Mouse (Mus musculus) hematopoietic stem cell, adult 5-6 weeks (primary cell): ENCODE results near the gene Dmap1. TPM values are rescaled to one million over a fixed set of nuclear protein-coding genes. Genes with fewer than 3 reads are reported as not detected.

ENCODE experiments used
- ATAC-seq, 2 experiments: fragments of 125-278 bp in 1 of 2; replicated peaks in 1 of 2; 2 replicates each; pipeline ENCODE4 v1.8.0; 2016 to 2017; ENCODE audit warnings: inconsistent platforms in 2 of 2, mild to moderate bottlenecking in 2 of 2, moderate number of reproducible peaks in 2 of 2, low read depth in 1 of 2, moderate TSS enrichment in 1 of 2; ENCODE audit not compliant: low FRiP score in 2 of 2, poor library complexity in 2 of 2, severe bottlenecking in 2 of 2, insufficient read depth in 1 of 2, low TSS enrichment in 1 of 2
- total RNA-seq: library from RNA; stranded (forward); fragments of 172-1452, 232-1000 nt; gene quantifications from 2 replicates; pipeline ENCODE4 v1.2.3, GENCODE M21; 2017

The Dmap1 gene
- 18.1 and 28.0 TPM in 2 replicates for total RNA-seq

DNA sequence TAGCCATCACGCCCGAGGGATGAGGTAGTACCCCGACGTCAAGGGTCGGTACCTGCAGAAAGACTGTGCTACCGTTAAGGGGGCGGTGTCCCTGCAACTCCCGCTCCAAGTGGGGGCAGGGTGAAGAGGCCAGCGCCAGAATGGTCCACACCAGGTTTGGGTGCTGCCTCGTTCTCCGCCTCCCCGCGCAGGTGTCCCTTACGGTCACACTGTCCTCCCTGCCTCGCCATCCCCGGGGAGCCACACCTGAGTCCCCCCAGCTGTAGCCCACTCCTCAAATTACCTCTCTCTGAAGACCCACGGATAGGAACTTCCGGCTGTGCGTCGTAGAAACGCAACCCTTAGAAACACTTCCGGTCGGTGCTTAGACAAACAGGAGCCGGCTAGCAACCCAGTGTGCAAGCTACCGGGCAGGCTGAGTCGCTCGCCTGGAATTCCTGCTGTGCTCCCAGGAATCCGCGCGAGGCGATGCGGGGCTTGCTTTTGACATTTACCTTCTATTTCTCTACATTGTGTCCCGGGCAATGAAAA is at the start of gene Dmap1:
TSS of gene Dmap1 (minus strand) at position 343 of the 531 bp plus-strand sequence.
- peak; percentile 80 to 92 for ATAC-seq

DNA sequence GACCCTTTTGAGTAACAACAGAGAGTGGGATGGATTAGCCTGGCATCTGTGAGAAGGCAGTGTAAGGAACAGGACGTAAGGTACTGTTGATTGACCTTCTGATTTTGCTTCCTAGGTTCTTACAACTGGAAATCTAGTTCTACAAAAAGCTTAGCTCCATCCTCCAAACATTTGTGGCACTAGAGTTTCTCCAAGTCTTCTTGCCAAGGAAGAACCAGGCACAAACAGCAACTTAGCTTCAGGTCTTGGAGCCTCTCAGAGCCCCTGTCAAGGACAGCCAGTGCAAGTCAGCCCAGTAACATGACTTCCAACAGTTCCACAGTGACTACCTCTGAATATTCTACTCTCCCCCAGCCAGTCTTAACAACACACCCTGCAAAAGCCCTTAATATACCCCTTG is 42.0 kb upstream of the Dmap1 start, which contains the start of gene Gm12845:
TSS of gene Gm12845 (plus strand) at position 301 of the 400 bp plus-strand sequence.
- no peak for ATAC-seq

DNA sequence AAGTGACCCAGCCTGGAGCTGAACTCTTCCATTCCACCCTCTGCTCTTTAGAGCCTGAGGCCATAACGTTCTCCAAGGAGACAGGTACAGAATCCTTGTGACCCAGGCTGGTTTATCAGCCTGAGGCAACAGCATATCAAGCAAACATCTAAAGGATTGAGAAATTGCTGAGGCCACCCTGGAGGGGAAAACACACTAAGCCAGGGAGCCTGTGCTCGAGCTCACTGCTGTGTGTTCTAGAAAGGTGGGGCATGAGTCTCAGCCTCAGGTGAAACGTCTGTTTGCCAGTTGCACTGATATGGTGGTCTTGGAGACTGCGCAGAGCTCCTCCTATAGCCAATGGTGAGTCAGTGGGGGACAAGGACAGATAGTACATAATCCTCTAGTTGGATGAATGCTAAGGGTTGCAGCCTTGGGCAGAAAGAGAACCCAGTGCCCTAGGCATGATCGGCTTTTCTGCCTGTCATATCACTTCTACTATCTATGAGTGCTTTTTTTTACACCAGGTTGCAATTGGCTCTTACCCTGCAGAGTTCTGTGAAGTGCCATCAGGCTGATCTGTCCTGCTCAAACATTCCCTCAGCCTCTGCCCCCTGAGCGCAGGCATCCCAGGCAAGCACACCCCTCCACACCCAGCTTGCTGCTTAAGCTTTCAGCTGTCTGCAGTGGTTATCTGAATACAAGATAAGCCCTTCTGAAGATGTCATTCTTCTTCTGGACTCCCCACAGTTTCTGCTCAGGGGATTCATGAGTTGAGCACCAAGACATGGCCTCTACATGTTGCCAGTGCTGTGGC is 31.4 kb upstream of the Dmap1 start:
- no peak for ATAC-seq

DNA sequence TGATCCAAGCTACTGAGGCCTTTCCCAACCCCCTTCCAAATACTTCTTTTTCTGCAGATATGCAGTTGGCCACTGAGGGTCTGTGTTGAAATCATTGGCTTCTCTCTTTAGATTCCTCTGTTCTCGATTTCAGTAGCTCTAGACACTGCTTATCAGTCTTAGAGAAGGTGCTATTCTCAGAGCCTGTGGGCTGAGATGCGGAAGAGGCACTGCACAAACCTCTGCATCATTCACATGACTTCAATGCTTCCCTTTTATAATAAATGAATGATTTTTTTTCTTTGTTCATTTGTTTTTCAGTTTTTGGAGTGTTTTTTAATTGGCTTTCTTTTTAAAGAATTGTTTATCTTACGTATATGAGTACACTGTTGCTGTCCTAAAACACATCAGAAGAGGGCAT is 30.2 kb upstream of the Dmap1 start:
- no peak for ATAC-seq

DNA sequence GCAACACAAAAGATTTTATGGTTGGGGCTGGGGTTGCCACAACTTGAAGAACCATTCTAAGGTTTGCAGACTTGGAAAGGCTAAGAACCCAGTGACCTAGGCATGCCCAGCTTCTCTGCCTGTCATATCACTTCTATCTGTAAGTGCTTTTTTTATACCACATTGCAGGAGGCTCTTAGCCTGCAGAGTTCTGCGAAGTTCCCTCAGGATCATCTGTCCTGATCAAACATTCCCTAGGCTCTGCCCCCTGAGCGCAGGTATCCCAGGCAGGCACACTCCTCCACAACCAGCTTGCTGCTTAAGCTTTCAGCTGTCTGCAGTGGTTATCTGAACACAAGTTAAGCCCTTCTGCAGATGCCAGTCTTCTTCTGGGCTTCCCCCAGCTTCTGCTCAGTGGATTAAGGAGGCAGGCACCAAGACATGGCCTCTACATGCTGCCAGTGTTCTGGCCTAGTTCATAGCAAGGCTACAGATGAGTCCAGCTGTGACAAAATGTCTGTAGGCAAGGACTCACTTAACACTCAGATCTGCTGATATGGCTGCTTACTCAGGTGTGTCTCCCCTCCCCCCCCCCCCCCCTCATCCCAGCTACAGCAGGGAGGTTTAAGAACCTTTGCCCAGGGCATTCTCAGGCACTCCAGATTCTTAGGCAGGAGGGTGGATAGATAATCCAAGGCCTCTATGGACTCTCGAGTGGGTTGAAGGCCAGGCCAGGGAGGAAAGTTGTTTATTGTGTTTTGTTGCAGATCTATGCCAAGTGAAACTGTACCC is 26.9 kb upstream of the Dmap1 start:
- no peak for ATAC-seq

DNA sequence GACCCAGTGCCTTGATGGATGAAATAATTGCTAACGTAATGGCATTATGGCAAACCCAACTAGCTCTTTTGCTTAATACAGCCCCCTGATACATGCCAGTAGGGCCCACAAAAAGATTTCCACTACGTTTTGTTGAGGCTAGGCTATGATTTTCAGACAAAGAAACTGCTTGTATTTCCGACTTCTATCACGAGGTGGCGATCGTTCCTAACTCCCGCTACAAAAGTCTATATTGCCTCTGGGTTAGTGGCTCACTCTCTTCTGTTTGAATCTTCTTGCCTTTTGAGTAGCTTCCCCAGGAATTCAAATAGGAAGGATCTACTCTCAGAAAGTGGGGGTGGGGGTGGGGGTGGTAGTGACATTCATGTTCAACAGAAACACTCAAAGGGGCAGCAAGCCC is 23.3 kb upstream of the Dmap1 start:
- peak in 1 of 2 experiments; percentile 67; a peak in 2 of 4 replicates for ATAC-seq

DNA sequence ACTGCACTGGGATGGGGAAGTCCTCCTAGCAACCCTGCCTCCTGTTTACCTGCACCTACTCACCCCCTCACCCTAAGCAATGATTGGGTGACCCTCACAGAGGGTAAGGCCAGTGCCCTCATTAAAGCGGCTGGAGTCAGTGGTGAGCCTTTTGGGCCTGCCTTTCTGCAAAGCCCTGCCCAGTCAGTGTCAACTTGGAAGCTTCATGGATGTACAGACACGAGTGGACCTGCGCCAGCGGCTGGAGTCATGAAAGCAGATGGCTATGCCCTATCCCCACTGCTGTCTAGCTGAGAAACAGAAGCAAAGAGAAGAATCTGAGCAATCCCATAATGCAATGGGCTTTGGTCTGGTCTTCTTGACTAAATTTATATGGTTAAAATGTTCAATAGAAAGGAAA is 4.3 kb upstream of the Dmap1 start:
- no peak for ATAC-seq

DNA sequence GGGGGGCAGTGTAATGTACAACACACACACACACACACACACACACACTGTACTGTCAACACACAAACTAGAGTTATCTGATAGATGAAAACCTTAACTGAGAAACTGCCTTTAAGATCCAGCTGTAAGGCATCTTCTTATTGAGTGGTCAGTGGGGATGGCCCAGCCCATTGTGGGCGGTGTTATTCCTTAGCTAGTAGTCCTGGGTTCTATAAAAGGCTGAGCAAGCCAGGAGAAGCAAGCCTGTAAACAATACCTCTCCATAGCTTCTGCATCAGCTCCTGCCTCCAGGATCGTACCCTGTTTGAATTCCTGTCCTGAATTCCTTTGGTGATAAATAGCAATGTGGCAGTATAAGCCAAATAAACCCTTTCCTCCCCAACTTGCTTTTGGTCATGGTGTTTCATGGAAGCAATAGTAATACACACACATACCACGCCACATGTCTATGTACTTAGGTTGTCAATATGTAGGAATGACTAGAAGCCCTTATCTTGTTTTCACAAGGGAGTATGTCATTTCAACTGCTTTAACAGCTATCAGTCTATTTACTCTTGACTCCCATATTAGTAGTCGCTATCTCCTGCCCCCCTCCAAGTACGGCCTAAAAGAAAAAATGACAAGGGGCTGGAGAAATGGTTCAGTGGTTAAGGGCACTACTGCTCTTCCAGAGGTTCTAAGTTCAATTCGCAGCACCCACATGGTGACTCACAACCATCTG is 1.1 kb upstream of the Dmap1 start:
- ATAC-seq: no peak

DNA sequence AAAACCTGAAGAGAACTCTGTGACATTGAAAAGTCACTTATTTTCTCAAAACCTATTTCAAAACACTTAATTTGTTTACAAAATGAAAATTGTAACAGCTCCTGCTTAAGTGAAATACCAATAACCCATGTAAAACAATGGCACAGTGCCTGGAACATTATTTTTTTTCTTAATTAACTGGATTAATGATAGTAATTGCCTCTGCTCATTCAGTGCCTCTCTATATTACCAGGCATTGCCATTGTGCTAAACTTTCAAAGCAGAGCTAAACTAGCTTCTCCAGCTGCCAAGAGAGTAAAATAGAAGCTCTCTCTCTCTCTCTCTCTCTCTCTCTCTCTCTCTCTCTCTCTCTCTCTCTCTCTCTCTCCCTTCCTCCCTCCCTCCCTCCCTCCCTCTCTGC is 390 bp upstream of the Dmap1 start:
- no peak for ATAC-seq

DNA sequence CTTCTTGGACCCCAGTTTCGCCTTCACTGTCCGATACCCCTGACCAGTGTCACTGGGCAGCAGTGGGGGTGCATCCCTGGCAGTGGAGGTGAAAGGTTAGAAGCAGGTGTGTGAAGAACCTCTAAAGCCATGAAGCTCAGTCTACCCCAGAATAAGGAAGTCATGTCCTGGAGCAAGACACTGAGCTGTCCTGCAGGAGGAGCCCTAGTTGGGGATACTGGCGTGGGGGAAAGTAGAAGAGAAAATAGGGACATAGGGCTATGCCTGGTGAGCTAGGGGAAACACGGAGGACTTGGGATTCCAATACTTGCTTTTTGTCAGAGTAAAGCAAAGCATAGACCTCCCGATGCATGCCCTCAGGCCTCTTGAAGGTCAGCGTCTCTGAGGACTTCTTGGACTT is 1.1 kb downstream of the Dmap1 start:
- no peak for ATAC-seq

DNA sequence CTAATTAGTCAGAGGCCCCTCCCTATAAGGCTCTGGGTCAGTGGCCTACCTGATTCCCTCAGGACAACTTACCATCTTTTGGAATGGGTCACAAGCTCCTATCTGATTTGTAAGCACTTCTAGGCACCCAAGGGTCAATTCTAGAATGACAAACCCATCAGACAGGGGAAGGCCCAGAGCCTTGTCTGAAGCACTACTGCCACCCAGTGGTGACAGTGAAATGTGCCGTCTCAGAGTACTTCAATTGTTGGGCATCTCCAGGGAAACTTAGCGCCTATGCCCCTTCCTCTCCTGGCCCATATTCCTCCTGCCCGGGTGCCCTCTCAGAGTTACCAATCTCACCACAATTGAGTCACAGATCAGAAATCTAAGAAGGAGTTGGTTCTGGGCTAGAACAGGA is 5.2 kb downstream of the Dmap1 start:
- peak; percentile 55 to 56; a peak in 3 of 4 replicates for ATAC-seq

DNA sequence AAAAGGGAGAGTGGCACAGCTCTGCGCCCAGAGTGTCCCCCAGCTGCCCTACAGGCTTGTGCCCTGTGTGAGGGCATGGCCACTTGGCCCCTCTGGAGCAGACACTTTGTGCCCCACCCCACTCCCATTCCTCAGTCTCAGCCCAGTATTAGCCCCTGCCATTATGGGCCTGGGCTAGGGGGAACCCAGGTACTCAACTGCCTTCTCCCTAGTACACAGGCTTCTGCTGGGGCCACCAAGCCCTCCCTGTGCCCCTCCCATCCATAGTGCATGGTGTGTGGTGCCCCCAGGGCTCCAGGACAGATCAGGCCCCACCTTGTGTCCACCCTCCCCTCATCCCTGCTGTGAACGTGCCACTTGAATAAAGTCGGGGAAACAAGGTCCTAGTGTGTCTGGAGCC is 8.2 kb downstream of the Dmap1 start:
- ATAC-seq: no peak

DNA sequence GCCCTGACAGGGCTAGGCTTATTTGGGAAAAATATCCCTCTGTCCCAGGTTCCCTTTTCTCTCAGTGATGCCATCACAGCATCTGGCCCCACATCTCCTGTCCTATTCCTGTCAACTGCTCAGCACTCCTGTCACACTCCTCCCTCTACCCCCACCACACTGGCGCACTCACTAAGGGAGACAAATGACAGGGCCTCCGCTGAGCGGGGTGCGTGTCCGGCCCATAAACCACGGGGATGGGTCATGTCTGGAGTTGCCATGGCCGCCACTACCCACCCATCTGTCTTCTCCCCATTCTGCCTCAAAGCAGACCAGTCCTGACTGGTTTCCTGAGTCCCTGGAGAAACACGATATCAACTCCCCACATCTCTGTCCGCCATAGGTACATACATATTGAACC is 10.0 kb downstream of the Dmap1 start:
- ATAC-seq: no peak

DNA sequence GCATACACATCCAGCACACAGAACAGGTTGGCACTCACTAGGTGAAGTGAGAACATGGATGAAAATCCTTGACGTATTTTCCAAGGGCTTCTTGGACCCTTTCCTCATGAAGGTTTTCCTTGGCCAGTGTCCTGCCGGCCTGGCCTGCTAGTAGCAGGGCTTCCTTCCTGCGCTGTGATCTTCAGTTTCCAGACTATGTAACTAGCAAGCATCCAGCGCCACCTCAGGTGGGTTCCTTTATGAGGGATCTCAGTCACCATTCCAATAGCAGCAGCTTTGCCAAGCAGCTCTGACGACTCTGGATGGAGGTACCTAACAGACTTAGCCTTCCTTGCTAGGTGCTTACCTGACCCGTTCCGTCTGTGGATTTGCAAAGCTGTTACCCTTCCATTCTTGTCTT is 12.2 kb downstream of the Dmap1 start:
- no peak for ATAC-seq

DNA sequence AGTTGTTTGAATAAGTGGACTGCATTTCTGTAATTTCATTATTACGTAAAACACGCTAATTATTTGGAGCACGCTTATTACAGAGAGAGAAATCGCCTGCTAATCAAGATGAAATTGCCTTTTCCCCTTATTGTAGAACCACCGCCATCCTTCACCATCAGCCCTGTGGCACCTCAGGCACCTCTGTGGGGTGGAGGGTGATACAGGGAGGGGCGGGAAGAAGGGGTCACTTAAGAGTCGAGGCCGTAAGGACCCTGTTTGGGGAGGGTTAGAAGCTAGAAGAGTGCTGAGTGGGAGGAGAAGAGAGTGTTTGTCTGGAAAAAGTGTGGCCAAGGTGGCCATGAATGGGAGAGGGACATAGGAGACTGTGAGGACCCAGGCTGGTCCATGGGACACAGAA is 16.0 kb downstream of the Dmap1 start:
- ATAC-seq: no peak

DNA sequence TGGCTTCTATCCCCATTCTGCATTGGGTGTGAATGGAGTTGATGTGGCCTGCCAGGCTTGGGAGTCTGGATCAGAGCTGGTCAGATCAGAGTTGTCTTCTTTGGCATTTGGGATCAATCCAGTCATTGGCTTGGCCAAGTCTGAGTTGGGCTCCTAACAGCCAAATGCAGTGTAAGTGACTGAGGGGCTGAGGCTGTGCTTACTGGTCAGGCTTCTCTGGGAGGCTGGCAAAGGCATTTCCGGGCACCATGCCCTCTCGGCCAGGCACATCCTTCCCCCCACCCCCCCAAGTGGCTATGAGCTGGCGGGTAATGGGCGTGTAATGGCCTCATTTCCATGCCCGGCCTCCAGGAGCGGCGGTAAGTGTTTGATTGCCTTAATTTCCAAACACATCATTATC is 16.5 kb downstream of the Dmap1 start:
- no peak for ATAC-seq

DNA sequence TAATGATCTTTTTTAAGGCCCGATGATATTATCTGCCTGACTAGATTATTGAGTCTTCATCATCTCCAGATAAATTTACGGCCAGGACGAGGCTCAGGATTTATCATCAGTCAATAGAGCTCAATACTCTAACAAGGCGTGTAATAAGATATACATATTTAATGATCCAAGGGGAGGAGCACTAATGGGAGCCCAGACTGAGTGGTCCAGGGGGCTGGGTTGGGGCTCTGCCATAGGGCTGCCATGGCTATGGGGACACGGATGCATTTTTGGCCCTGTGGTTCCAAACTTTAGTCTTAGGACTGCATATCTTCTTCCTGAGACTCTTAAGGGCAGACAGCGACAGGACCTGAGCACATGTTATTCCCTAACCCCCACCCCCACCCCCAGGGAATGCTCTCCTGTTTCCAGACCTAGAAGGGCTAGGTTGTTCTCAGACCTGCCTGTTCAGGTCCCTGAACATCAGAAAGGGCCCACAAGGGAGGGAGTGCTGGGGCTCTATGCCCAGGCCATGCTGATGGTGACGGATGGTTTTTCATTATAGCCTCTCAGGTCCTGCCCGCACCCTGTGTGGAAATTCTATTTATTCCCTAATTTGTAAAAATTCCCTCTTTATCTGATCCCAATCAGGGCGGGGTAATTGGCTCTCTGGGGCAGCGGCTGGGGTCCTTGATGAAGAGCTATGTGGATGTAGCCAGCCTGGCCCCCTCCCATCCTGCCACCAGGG is 17.5 kb downstream of the Dmap1 start:
- no peak for ATAC-seq
